Comparison of ENCODE assay signal across 8 mouse cellular contexts in the genomic region with DNA sequence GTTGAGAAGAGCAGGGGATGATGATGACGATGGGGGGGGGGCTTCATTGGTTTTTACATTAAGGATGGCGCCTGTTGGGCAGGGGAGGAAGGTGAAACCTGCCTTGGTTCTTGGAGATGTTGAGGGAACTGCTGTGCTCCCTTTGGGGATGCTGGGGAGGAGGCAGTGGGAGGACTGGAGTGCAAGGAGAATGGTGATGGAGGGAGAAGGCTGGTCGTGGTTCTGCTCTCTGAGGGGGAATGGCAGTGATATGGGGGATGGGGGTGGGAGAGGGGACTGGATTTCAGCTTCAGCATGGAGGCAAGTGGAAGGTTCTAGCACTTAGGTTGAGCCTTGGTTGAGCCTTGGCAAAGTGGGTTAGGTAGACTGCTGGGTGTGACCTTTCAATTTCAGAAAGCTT. TPM values are rescaled to one million over a fixed set of nuclear protein-coding genes. Genes with fewer than 3 reads are reported as not detected.
DNase-seq lines count a peak whose midpoint lies in the region; ATAC-seq and TF ChIP-seq lines count a peak whose summit lies in the region.

No protein-coding gene starts in this region.

- peak overlapping the region; percentile 58 for H3K4me3 ChIP-seq in lung, embryonic 15.5 days
- peak overlapping the region; percentile 55 for H3K4me3 ChIP-seq in forebrain, embryonic 12.5 days (replicated peaks)
- peak overlapping the region; percentile 54 for H3K4me3 ChIP-seq in limb, embryonic 13.5 days
- peak overlapping the region; percentile 64 for H3K4me3 ChIP-seq in small intestine, adult 2 months (ENCODE audit: low read depth, low read length)

- TF ChIP-seq POLR2A in small intestine, adult 2 months (IDR thresholded peaks at IDR 0.05; ENCODE audit: low read depth, low read length), result no peak

- H3K36me3 ChIP-seq in lung, embryonic 15.5 days, result no peaks in the 10 kb centered on the region
- no peaks in the 10 kb centered on the region for H3K36me3 ChIP-seq in forebrain, embryonic 12.5 days (replicated peaks)
- H3K36me3 ChIP-seq in limb, embryonic 13.5 days, result no peaks in the 10 kb centered on the region
- no peaks in the 10 kb centered on the region for H3K36me3 ChIP-seq in small intestine, adult 2 months (ENCODE audit: control insufficient read depth, insufficient read depth, low read length)

- H3K9me3 ChIP-seq in lung, embryonic 15.5 days, result no peaks in the 10 kb centered on the region
- no peaks in the 10 kb centered on the region for H3K9me3 ChIP-seq in forebrain, embryonic 12.5 days
- H3K9me3 ChIP-seq in limb, embryonic 13.5 days, result no peaks in the 10 kb centered on the region

- 0 out of 2 replicates have a peak, but pooled peaks cover 4% of the 10 kb centered on the region for H3K4me1 ChIP-seq in lung, embryonic 15.5 days
- H3K4me1 ChIP-seq in forebrain, embryonic 12.5 days, result 0 out of 2 replicates have a peak, but pooled peaks cover 7% of the 10 kb centered on the region
- H3K4me1 ChIP-seq in limb, embryonic 13.5 days, result no peaks in the 10 kb centered on the region
- no peaks in the 10 kb centered on the region for H3K4me1 ChIP-seq in small intestine, adult 2 months (ENCODE audit: control insufficient read depth, insufficient read depth, insufficient read length, low read length)

- H3K27me3 ChIP-seq in lung, embryonic 15.5 days, result no peaks in the 10 kb centered on the region
- H3K27me3 ChIP-seq in forebrain, embryonic 12.5 days, result no peaks in the 10 kb centered on the region
- no peaks in the 10 kb centered on the region for H3K27me3 ChIP-seq in limb, embryonic 13.5 days
- no peaks in the 10 kb centered on the region; the same call in 1 of the 2 replicates for H3K27me3 ChIP-seq in small intestine, adult 2 months (ENCODE audit: control insufficient read depth, insufficient read depth, low read length)

- 10% methylated on average over 3 of the region's 3 CpGs for WGBS in lung, embryonic 15.5 days
- 8% methylated on average over 2 of the region's 3 CpGs for WGBS in forebrain, embryonic 12.5 days
- WGBS in limb, embryonic 13.5 days, result 16% methylated on average over 3 of the region's 3 CpGs
- 33% methylated on average over 3 of the region's 3 CpGs for WGBS in small intestine, adult 2 months

- H3K27ac ChIP-seq in lung, embryonic 15.5 days, result peak overlapping the region; percentile 81
- 0 out of 2 replicates have a peak overlapping the region, but pooled peaks have one; percentile 21 for H3K27ac ChIP-seq in forebrain, embryonic 12.5 days
- H3K27ac ChIP-seq in limb, embryonic 13.5 days, result no peak overlapping the region
- no peak overlapping the region for H3K27ac ChIP-seq in small intestine, adult 2 months (ENCODE audit: insufficient read depth, low read depth, low read length)

- no peak for ATAC-seq in lung, embryonic 15.5 days (ENCODE audit: borderline replicate concordance, extremely low read depth, low FRiP score, low TSS enrichment)
- no peak for ATAC-seq in forebrain, embryonic 12.5 days (ENCODE audit: low FRiP score)
- ATAC-seq in limb, embryonic 13.5 days (ENCODE audit: low FRiP score, low read depth), result no peak

- no peak for TF ChIP-seq CTCF in small intestine, adult 2 months (IDR thresholded peaks at IDR 0.05; ENCODE audit: extremely low read depth, insufficient read length, insufficient replicate concordance, low read depth, low read length)

- H3K9ac ChIP-seq in lung, embryonic 15.5 days, result peak overlapping the region; percentile 13; the same call in 1 of the 2 replicates
- H3K9ac ChIP-seq in forebrain, embryonic 12.5 days, result peak overlapping the region; percentile 65; the same call in 1 of the 2 replicates
- no peak overlapping the region for H3K9ac ChIP-seq in limb, embryonic 13.5 days

- no peak for DNase-seq in lung, postnatal 25 days (ENCODE audit: low spot score)
- no peak for DNase-seq in adrenal gland, postnatal 25 days
- no peak for DNase-seq in urinary bladder, adult 2 months (ENCODE audit: low spot score)
- DNase-seq in frontal cortex, postnatal 10 days (ENCODE audit: low spot score in 2 of 2), result no peak

- peak overlapping the region; percentile 55 for H3K4me2 ChIP-seq in lung, embryonic 15.5 days
- peak overlapping the region; percentile 55 for H3K4me2 ChIP-seq in forebrain, embryonic 12.5 days
- peak overlapping the region; percentile 66 for H3K4me2 ChIP-seq in limb, embryonic 13.5 days (replicated peaks)

RNA-seq across cellular contexts. Expression of gene Fhl1, which starts 0.8 kb away (rescaled TPM):
- 366 and 418 TPM in 2 replicates for polyA plus RNA-seq in lung, embryonic 15.5 days (2015; fragmentation: Nextera tagmentation; extraction: Ambion mirVana)
- polyA plus RNA-seq in forebrain, embryonic 12.5 days (2016; fragmentation: Nextera tagmentation; extraction: Ambion mirVana), result 101 and 104 TPM in 2 replicates
- 84.3 and 89.6 TPM in 2 replicates for polyA plus RNA-seq in limb, embryonic 13.5 days (2015; fragmentation: Nextera tagmentation; extraction: Ambion mirVana)
- polyA plus RNA-seq in small intestine, adult 2 months (2012; rRNA removed), result 63.3 and 119 TPM in 2 replicates
- total RNA-seq in adrenal gland, postnatal 25 days (2021), result 27.7 and 30.6 TPM in 2 replicates
- 1,303 and 1,694 TPM in 2 replicates for polyA plus RNA-seq in urinary bladder, adult 2 months (2012; rRNA removed)

Comparison
In these comparisons a context has a peak if more than half of its experiments do, and no peak if none do; other contexts are left out.
1. H3K27ac ChIP-seq: peak in lung, embryonic 15.5 days (single experiment) and forebrain, embryonic 12.5 days (single experiment); none in limb, embryonic 13.5 days (single experiment) and small intestine, adult 2 months (single experiment).
2. Peak in every context shown above with its lines, with median percentiles within 50 percentile points of each other: H3K4me2 ChIP-seq and H3K4me3 ChIP-seq.